Mouse (Mus musculus) left cerebral cortex, adult 8-10 months (tissue): ENCODE results near the gene Fam122a. TPM values are rescaled to one million over a fixed set of nuclear protein-coding genes. Genes with fewer than 3 reads are reported as not detected.

Experiments
- DNase-seq, 2 experiments: peaks; one replicate each; pipeline ENCODE4 v3.0.0; 2022; ENCODE audit warnings: low spot score in 2 of 2
- total RNA-seq, 4 experiments: library from RNA; stranded (reverse); gene quantifications; 2 replicates each; pipeline ENCODE4 v1.2.4; 2022

Gene Fam122a
- total RNA-seq, 4 experiments from 2014 or later, result 22.3 to 30.1 (median 27.6) TPM

DNA sequence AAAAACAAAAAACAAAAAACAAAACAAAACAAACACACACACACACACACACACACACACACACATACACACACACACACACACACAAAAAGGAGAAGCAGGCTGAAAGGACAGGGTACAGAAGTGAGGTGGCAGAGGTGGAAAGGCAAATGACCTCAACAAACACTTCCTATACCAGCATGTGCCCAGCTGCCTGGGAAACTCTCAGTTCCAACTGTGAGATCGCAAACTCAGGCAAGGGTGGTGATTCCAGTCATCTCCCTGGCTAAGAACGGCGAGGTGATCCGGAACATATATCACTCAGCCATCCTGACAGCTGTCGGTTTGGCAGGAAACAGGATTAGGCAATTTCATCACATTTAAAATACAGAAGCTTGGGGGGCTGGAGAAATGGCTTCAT is 44.7 kb downstream of the Fam122a start:
- no peak for DNase-seq

DNA sequence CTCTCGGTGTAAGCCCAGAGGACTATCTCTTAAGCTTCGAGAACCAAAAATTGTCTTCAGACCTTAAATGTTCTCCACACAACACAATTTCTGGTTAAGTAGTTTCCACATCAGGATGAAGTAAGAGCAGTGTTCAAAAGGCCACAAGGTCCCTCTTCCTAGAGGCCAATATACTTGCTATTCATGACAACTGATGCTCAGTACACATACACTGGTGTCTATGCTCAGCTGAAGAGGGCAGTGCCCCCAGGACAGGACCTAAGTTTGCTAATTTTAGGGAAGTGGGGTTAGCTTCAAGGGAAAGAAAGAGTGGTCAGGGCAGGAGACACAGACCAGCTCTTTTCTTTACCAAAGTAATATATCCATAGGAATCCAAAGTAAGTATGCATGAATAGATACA is 45.8 kb downstream of the Fam122a start:
- no peak for DNase-seq

DNA sequence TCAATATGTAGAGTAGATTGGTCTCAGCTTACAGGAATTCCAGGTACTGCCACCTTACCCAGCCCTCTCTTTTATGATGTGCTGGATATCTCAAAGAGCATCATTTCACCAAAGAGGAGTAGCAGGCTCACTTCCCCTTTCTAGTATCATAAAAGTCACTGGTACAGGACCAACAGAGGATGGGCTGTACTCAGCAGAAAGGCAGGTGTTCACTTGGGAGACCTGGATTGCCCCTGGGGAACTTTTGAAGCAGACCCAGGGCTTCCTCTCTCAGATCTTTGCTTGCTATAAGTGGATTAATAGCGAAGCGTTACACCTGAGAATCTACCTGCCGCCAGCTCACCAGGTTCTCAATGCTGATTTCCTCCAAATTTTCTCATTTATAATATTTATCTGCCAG is 49.1 kb downstream of the Fam122a start:
- DNase-seq, result no peak

DNA sequence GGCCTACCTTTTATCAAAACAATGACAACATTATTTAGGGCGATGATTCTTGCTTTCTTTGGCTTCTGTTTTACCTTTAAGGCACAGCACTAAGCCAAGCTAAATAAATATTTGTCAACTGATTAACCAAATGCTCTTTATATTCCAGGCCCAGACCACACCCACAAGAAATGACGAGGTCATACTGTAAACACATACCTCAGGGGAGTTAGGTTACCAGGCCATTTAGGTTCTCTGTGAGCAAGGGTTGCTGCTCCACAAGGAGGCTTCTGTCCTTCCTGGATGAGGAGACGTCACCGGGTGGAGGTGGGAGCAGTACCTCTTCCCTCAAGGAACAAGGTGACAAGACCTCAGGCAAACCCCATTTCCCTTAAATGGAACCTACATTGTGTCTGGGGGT is 49.9 kb downstream of the Fam122a start:
- no peak for DNase-seq

DNA sequence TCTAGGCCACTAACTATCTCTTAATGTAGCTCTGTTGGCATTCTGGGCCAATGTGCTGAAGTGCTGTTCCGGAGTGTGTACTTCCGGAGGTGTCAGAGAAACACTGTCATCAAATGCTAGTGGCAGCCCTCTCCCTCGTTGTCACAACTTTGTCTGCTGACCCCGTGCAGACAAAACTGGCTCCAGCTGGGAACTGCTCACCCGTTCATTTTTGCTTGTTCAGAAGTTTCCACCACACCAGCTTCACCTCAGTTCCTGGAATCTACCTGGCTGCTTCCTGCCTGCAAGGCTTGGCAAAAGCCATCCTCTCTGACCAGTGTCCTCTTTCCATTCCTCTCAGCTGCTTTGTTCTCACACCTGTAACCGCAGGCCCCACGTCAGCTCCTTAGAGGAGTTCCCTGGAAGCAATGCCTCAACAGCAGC is 50.4 kb downstream of the Fam122a start:
- DNase-seq, result no peak

Other genes starting within 250 kb of the Fam122a start
- gene Fxn, start 196.8 kb downstream of the Fam122a start, total RNA-seq, result 1 to 10 TPM; 6.2 to 9.0 (median 7.8) TPM
- 10 to 100 TPM; 19.4 to 23.4 (median 20.7) TPM for gene Pip5k1b, start 78.5 kb upstream of the Fam122a start, total RNA-seq
- gene Tmem252, start 196.7 kb upstream of the Fam122a start, total RNA-seq, result under 1 TPM; 0.17 to 0.65 (median 0.28) TPM